Mouse (Mus musculus): Measurements from ENCODE around the gene Klkb1.

Gene Klkb1

DNA sequence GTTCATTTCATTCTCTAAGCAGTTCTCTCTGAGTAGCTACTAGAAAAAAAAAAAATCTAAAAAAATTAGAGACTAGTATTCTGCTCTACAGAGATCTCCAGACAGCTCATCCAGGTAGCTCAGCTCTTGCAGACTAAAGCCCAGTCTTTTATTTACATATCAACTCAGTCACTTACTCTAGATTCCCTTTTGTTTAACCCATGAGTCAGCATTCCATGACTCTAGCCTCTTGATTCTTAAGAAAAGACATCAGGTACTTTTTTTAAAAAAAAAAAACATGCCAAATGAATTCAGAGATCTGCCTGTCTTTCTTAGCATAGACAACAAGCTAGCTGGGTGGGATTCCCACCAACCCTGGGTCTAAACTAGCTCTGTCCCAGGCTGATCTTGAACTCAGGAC, 26.2 kb downstream of the Klkb1 start:
- DNase-seq (ENCODE audit: low spot score) = no peak

- no peak for DNase-seq (ENCODE audit: low spot score)
These were observed 26.9 kb downstream of the Klkb1 start for GRCm38 (mm10) chr8:45267611-45268391.

DNA sequence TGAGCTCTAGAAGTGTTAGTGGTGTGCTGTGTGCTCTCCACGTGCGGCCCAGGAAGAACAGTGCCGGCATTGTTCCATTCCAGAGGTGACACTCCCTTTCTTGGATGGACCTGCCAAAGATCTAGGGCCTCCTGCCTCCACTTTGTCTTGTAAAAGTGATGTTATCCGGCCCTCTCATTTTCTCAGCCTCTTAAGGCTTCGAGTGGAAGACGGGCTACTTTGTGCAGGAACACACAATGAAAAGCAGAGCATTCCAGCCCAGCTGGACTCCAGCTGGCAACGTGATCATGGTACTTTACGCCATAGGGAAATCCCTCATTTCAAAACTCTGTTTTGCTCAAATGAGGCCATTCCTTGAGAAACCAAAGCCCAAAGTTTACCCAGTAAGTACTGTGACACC, 27.7 kb downstream of the Klkb1 start:
- no peak for DNase-seq (ENCODE audit: low spot score)

DNA sequence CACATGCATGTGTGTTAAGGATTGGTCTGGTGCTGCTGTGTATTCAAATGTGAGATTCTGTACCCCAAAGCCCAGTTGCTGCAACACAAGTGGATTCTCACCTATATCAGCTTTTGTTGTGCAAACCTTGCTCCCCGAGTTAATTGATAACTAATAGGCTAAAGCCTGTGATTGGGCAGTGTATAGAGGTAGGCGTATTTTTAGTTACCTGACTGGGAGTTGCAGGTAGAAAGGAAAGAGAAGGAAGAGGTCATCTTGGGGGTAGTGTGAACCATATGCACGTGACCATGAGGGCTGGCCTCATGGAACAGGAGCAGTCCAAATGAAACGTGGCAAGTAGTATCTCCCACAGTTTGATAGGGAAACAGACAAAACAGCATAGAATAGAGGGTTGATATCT, 29.7 kb downstream of the Klkb1 start:
- DNase-seq (ENCODE audit: low spot score) = no peak

- DNase-seq (ENCODE audit: low spot score) = no peak
These were observed 31.8 kb downstream of the Klkb1 start for GRCm38 (mm10) chr8:45262851-45263250.

GRCm38 (mm10) chr8:45261920-45262319, 32.7 kb downstream of the Klkb1 start, which contains the start of gene F11:
Gene F11, minus strand, starts transcription at chr8:45262031.
- DNase-seq (ENCODE audit: low spot score) = no peak

DNA sequence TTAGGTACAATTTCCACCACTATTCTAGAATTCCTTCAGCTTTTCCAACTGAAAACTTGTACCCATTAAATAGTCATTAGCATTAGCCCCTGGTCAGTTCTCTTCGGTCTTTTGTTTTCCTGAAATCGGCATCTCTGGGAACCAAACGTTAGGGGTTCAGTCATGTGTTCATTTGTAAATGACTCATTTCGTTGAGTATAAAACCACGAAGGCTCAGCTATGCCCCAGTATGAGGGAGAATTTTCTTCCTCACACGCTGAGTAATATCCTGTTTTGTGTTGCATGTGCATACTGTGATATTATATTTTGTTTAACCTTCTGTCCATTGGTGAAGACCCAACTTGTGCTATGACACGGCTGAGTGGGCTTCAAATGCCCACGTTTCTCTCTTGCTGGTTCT, 36.2 kb downstream of the Klkb1 start:
- no peak for DNase-seq (ENCODE audit: low spot score)

DNA sequence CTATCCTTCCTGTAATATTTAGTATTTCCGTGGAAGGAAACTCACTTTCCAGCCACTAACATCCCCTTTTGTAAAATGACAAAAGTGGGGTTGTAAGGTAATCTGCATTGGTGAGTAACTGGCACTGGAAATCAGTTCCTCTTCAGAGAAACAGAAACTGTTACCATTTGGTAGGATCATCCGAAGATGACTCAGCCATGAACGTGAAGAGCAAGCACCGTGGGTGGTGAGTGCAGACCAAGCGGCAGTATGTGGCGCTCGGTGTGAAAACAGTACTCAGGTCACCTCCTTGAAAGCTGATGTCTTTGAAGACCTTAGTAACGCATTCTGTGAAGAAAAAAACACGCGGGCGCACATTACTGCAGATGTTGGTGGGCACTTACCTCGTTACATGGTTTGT, 39.6 kb downstream of the Klkb1 start:
- no peak for DNase-seq (ENCODE audit: low spot score)

- DNase-seq (ENCODE audit: low spot score) = no peak
These were observed 40.3 kb downstream of the Klkb1 start for GRCm38 (mm10) chr8:45254194-45254842.

DNA sequence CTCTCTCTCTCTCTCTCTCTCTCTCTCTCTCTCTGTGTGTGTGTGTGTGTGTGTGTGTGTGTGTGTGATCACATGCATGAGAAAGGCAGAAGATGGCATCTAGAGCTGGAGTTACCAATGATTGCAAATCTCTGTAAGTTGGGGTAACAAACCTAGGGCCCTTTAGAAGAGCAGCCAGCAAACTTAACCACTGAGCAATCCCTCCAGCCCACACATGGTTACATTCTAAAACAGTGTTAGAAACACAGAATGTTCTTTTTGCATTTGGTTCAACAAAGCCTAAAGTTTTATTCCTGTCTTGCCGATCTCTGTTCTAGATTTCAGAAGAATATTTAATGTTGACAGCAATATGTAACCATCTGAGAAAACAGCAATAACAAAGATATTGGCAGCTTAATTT, 41.1 kb downstream of the Klkb1 start:
- DNase-seq (ENCODE audit: low spot score) = no peak

DNA sequence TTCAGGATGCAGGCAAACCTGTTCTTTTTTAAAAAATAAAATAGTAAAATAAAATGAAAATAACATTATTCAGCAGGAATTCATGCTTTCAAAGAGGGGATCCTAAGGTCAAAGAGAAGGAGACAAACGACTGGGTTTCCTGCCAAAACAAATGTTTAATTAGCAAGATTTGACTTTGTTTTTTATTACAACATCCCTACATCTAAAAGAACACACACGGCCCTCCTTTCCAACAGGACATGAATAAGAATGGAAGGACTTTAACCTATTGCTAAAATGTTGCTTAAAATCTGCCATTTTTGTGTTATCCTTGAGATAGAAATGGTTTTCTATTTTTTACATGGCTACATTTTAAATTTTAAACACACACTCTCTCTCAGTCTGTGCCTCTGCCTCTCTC, 41.5 kb downstream of the Klkb1 start:
- no peak for DNase-seq (ENCODE audit: low spot score)

DNA sequence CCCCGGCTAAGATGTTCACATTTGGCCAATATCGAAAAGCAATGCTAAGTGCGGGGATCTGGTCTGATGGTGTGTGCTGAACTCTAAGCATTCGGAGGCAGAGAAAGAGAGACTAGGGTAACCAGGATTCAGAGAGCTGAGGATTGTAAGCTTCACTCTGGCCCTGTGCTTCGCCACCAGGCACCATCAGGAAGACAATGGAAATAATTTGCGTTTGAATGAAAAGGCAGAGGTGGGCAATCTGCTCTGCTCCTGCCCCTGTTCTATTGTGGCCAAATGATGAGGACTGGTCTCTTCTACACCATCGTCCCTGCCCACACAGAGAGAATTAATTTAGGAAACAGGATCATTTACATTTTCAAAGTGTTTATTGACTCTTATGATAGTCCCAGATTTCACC, 48.4 kb downstream of the Klkb1 start:
- no peak for DNase-seq (ENCODE audit: low spot score)

DNA sequence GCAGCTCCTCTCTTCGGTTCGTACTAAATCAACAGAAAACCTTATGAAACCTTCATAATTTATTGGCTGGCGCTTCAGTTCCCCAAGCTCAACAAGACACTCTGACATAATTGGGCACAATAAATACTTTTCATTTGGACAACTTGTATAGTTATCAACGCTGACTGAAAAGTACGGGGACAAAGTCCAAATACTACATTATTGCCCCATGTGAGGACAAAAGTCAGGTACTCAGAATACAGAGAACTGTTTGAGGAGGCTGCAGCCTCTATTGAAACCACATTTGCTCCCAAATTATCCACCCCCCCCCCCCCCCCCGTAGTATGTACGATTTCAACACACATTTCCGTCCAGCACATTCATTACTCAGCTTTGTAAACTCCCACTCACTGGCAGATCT, 55.3 kb downstream of the Klkb1 start:
- no peak for DNase-seq (ENCODE audit: low spot score)

GRCm38 (mm10) chr8:45238282-45238681, 56.4 kb downstream of the Klkb1 start:
- peak; percentile 71 for DNase-seq (ENCODE audit: low spot score)

DNA sequence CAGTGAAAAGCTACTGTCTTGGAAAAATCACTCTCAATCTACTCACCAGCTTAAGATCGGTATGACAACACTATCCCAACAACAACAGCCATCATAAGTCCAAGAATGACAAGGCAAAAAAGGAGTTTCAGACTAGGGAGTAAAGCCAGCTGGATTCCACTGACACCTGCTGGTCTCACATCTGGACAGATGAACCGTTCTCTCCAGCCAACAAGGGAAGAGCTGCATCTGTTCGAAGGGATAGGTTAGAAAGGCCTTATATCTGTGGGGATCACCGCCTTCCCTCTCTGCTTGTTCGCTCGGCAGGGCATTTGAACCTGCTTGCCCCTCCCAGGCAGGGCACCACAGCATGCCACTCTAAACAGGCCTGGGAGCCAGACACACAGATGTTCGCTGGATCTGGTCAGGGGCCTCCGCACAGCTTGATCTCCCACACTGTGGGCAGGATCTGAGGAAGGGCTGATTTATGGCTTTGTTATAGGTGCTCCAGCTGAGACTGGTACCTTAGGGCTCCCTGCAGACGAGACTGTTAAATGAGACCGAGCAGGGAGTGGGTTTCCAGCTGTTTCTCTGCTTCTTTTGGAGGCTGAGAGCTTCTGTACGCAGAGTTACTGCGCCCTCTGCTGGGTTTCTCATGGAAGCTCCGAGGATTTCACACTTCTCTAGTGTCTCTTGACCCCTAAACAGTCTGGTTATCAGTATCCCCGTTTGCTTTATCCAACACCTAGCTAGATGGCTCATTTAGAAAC, 58.3 kb downstream of the Klkb1 start:
- DNase-seq (ENCODE audit: low spot score) = peak; percentile 88

DNA sequence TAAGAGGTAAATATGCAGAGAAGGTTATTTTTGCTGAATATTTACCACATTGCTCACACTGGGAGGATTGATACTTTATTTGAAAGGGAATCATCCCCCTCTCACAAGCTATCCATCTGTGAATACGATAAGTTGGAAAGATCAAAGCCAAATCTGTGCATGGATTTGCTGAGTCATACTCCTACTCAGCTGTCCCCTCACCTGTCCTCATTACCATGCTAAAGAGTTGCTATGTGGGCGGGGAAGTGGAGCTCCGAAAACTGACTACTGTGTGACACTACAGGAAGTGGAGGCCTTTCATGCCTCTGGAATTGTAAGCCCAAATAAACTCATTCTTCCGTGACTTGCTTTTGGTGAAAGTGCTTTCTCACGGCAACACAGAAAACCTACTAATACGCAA, 59.4 kb downstream of the Klkb1 start:
- no peak for DNase-seq (ENCODE audit: low spot score)

DNA sequence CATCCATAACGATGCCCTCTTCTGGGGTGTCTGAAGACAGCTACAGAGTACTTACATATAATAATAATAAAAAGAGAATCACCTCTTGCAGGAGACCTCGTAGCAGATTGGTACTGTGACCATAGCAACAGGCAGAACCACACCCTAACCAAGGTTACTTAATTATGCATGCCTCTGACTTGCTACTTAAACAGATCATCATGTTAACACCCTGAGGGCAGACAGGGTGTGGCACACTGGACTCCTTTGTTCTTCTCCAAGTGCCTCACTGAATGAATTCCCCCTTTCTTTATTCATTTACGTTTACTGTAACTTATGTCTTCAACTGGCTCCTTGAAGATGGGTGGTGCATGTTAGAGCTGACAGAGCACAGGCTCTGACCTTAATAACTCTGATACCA, 61.4 kb downstream of the Klkb1 start:
- no peak for DNase-seq (ENCODE audit: low spot score)
